Mouse (Mus musculus): ENCODE measurements around the gene Sh3rf3. TPM values are rescaled to one million over a fixed set of nuclear protein-coding genes. Genes with fewer than 3 reads are reported as not detected.

Gene Sh3rf3
- polyA plus RNA-seq, 1 experiment from 2014 or later, result 0.89 TPM

DNA sequence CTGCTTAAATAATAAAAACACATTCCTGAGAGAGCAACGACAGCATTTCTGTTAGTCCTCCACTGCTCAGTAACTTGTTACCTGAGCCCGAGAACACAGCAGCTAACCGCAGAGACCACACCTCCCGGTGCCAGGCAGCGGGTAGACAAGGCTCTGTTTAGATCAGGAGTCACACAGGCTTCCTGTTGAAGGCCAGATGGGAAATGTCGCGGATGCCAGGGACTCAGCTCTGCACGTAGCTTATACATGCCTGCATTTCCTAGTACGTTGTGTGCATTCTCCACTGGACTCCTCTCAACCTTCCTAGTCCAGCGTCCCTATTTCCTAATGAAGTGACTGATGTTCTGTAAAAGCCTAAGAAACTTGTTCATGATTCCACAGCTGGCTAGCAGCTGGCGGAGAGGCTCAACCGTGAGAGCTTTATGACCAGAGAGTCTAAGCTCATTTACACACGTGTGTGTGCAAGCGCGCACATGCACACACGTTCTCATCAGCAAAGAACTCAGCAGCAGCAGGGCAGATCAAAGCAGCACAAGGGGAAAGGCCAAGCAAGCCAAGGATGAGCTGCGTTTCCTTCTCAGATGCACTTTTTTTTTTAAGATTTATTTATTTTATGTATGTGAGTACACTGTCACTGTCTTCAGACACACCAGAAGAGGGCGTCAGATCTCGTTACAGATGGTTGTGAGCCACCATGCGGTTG lies 318.9 kb downstream of the Sh3rf3 start:
- Histone ChIP-seq H3K36me3 (ENCODE audit: insufficient read depth, low read length) (no peaks in the 10 kb centered on the region), H3K4me1 (ENCODE audit: insufficient read depth, low read length) (peaks cover 4% of the 10 kb centered on the region), H3K27me3 (ENCODE audit: insufficient read depth, low read length) (no peaks in the 10 kb centered on the region), H3K4me3 (ENCODE audit: low read length) (no peak overlapping the region), H3K9me3 (ENCODE audit: low read length) (no peaks in the 10 kb centered on the region), H3K9ac (replicated peaks; ENCODE audit: low read length) (no peak overlapping the region), H3K4me2 (replicated peaks; ENCODE audit: low read depth, low read length) (no peak overlapping the region), H3K27ac (ENCODE audit: low read length) (no peak overlapping the region)
- 61% methylated on average over 20 of the region's 20 CpGs for WGBS
- ATAC-seq (ENCODE audit: low FRiP score, low TSS enrichment), result 0 out of 2 replicates have a peak, but pooled peaks have one; percentile 31

DNA sequence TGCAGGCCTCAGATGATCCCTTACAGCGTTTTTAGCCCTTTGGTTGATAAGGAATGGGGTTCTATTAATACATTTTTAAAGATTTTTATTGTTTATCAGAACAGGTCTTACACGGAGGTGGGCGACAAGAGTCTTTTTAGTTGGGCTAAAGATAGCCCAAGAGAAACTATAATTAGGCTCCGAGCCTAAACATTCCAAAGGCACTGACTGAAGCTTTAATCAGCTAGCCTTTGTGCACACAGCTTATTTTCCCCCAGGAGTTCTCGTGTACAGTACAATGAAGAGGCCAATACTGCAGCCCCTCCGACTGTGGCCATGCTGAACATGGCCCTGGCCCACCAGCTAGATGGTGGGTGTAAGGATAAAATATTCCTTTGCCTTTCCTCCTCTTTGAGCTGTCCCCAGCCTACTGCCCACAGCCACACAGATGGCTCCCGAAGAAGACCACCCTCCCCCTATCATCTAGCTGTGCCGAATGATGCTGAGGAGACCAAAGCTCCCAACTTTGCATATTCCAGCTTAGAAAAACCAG lies 320.4 kb downstream of the Sh3rf3 start:
- Histone ChIP-seq H3K9ac (replicated peaks; ENCODE audit: low read length) (no peak overlapping the region), H3K4me1 (ENCODE audit: insufficient read depth, low read length) (peaks cover 4% of the 10 kb centered on the region), H3K27me3 (ENCODE audit: insufficient read depth, low read length) (no peaks in the 10 kb centered on the region), H3K27ac (ENCODE audit: low read length) (no peak overlapping the region), H3K36me3 (ENCODE audit: insufficient read depth, low read length) (no peaks in the 10 kb centered on the region), H3K4me2 (replicated peaks; ENCODE audit: low read depth, low read length) (no peak overlapping the region), H3K9me3 (ENCODE audit: low read length) (no peaks in the 10 kb centered on the region), H3K4me3 (ENCODE audit: low read length) (no peak overlapping the region)
- ATAC-seq (ENCODE audit: low FRiP score, low TSS enrichment), result no peak
- 73% methylated on average over 8 of the region's 8 CpGs for WGBS

DNA sequence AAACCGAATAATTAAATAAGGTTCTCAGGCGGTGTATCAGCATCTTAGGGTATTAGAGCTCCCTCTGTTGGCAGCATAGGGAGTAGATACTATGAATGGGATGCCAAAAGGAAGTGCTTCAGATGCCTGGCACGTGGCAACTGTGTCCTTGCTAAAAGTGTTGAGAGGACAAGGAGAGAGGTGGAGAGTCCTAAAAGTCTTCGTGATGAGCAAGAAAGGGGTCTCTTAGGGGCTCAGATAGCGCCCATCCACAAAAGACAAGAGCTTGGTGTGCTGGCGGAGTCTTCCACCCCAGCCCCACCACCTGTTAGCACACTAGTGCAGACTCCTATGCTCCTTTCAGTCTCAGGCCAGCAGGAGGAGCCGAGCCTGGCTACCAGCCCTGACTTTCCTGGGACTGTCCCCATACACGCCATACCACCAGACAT lies 336.8 kb downstream of the Sh3rf3 start:
- Histone ChIP-seq H3K4me2 (replicated peaks; ENCODE audit: low read depth, low read length) (0 out of 2 replicates have a peak overlapping the region, but pooled peaks have one; percentile 23), H3K27me3 (ENCODE audit: insufficient read depth, low read length) (no peaks in the 10 kb centered on the region), H3K27ac (ENCODE audit: low read length) (no peak overlapping the region), H3K36me3 (ENCODE audit: insufficient read depth, low read length) (0 out of 2 replicates have a peak, but pooled peaks cover 3% of the 10 kb centered on the region), H3K9me3 (ENCODE audit: low read length) (peaks cover 3% of the 10 kb centered on the region; the same call in 1 of the 2 replicates), H3K4me1 (ENCODE audit: insufficient read depth, low read length) (no peaks in the 10 kb centered on the region), H3K9ac (replicated peaks; ENCODE audit: low read length) (no peak overlapping the region), H3K4me3 (ENCODE audit: low read length) (no peak overlapping the region)
- ATAC-seq (ENCODE audit: low FRiP score, low TSS enrichment), result peak; percentile 42; the same call in 1 of the 2 replicates
- 16% methylated on average over 8 of the region's 8 CpGs for WGBS

DNA sequence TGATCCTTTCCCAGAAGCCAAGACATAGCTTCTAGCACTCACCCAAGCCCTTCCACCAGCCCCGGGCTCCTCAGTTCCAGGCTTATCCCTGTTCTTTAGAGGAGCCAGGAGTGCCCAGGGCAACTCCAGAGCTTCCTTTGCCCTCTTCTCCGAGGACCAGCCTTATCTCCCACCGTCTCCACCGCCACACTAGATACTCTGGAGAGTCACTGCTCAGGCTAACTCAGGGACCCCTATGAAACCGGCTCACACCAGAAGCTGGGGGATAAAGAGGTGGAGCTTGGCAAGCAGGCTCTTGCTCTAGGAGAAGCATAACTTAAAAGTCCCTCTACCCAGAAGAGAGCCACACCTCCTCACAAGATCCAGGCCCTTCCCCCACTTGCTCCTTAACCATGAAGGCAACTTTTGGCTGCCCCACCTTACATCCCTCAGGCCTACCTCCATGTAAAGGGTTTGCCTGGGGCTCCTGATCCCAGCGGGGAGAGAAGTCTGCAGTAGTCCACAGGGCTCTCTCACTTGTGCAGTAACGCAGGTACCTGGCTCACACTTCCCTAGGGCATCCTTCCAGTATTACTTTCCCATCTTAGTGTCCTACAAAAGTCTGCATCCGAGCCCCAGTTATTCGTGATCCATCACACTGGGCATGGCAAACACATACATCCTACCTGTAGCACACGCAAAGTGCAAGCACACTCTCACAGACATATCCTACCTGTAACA lies 337.9 kb downstream of the Sh3rf3 start:
- ATAC-seq (ENCODE audit: low FRiP score, low TSS enrichment), result no peak
- H3K9me3 ChIP-seq (ENCODE audit: low read length), result peaks cover 3% of the 10 kb centered on the region; the same call in 1 of the 2 replicates
- no peak overlapping the region for H3K9ac ChIP-seq (replicated peaks; ENCODE audit: low read length)
- WGBS, result 87% methylated on average over 10 of the region's 10 CpGs
- no peaks in the 10 kb centered on the region for H3K27me3 ChIP-seq (ENCODE audit: insufficient read depth, low read length)
- no peak overlapping the region for H3K4me2 ChIP-seq (replicated peaks; ENCODE audit: low read depth, low read length)
- no peak overlapping the region for H3K27ac ChIP-seq (ENCODE audit: low read length)
- no peak overlapping the region for H3K4me3 ChIP-seq (ENCODE audit: low read length)
- no peaks in the 10 kb centered on the region for H3K4me1 ChIP-seq (ENCODE audit: insufficient read depth, low read length)
- H3K36me3 ChIP-seq (ENCODE audit: insufficient read depth, low read length), result 0 out of 2 replicates have a peak, but pooled peaks cover 3% of the 10 kb centered on the region

DNA sequence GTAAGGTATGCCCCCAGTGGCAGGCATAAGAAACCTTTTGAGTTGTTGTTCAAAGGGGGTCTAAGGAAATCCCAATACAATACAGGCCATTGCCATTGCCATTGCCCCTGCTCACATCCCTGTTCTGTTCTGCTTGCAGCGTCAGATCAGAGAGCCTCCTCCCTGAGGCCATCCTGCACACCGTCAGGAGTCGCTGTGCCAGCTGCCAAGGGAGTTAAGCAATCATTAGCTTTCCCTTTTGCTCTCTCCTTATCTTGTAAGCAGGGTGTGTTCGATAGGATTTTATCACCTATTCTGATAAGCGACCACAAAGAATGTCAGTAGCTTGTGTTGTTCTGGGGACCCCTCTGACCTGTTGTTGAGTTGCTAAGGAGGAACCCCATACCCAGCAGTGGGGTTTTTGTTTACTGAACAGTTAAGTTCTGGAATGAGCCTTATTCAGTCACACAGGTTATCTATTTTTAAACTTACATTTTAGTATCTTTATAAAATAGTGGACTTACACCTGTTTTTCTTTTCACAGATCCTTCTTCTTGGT lies 339.5 kb downstream of the Sh3rf3 start:
- H3K9ac ChIP-seq (replicated peaks; ENCODE audit: low read length), result no peak overlapping the region
- WGBS, result 68% methylated on average over 5 of the region's 5 CpGs
- H3K4me1 ChIP-seq (ENCODE audit: insufficient read depth, low read length), result no peaks in the 10 kb centered on the region
- no peak overlapping the region for H3K4me2 ChIP-seq (replicated peaks; ENCODE audit: low read depth, low read length)
- H3K9me3 ChIP-seq (ENCODE audit: low read length), result peaks cover 3% of the 10 kb centered on the region; the same call in 1 of the 2 replicates
- no peak overlapping the region for H3K4me3 ChIP-seq (ENCODE audit: low read length)
- no peak overlapping the region for H3K27ac ChIP-seq (ENCODE audit: low read length)
- no peak for ATAC-seq (ENCODE audit: low FRiP score, low TSS enrichment)
- no peaks in the 10 kb centered on the region for H3K27me3 ChIP-seq (ENCODE audit: insufficient read depth, low read length)
- 0 out of 2 replicates have a peak, but pooled peaks cover 3% of the 10 kb centered on the region for H3K36me3 ChIP-seq (ENCODE audit: insufficient read depth, low read length)

DNA sequence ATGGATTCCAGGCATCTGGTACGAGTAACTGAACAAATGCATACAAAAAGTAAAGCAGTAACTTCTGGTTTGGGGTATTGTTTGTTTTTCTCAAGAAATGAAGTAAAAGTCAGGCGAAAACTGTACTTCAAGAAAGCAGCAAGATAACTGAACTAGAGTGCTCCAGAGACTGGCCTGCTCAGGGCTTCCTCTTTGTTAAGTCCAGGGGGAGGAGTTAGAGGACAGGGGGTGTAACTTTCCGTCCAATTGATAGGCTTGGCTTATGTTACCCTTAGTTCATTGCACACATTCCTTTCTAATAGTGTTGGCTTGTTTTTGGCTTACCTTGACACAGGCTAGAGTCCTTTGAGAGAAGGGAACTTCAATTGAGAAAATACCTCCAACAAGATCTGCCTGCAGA lies 345.5 kb downstream of the Sh3rf3 start:
- H3K9me3 ChIP-seq (ENCODE audit: low read length), result peaks cover 2% of the 10 kb centered on the region; the same call in 1 of the 2 replicates
- no peaks in the 10 kb centered on the region for H3K4me1 ChIP-seq (ENCODE audit: insufficient read depth, low read length)
- ATAC-seq (ENCODE audit: low FRiP score, low TSS enrichment), result no peak
- H3K27me3 ChIP-seq (ENCODE audit: insufficient read depth, low read length), result no peaks in the 10 kb centered on the region
- no peak overlapping the region for H3K9ac ChIP-seq (replicated peaks; ENCODE audit: low read length)
- H3K36me3 ChIP-seq (ENCODE audit: insufficient read depth, low read length), result 0 out of 2 replicates have a peak, but pooled peaks cover 1% of the 10 kb centered on the region
- no peak overlapping the region for H3K4me3 ChIP-seq (ENCODE audit: low read length)
- 61% methylated on average over 3 of the region's 3 CpGs for WGBS
- no peak overlapping the region for H3K27ac ChIP-seq (ENCODE audit: low read length)
- H3K4me2 ChIP-seq (replicated peaks; ENCODE audit: low read depth, low read length), result no peak overlapping the region

DNA sequence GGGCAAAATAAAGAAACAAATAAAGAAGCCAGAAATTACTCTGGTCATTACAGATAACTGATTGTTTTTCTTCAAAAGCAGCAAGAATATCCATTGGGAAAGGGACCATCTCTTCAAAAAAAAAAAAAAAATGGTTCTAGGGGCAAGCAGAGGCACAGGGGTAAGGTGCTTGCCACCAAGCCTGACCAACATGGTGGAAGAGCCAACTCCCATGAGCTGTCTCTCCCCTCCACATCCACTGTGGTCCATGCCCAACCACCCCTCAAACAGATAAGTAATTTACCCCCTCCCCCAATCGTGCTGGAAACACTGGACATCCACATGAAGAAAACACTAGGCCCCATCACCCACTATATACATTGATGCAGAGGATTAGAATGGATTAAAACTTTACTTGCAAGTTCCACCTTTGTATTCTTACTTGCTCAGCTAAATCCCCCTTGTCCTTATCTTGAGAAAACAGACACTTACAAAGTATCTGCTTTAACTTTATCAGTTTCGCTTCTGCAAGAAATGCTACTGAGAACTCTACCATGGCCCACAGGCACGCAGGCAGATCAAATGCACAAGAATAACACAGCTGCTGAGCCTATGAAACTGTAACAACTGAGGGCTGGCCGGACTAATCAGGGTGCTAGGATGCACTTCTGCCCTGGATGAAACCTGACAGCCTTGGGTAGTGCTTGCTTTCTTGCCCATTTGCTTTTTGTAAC lies 349.2 kb downstream of the Sh3rf3 start:
- Histone ChIP-seq H3K9ac (replicated peaks; ENCODE audit: low read length) (no peak overlapping the region), H3K36me3 (ENCODE audit: insufficient read depth, low read length) (no peaks in the 10 kb centered on the region), H3K27ac (ENCODE audit: low read length) (no peak overlapping the region), H3K9me3 (ENCODE audit: low read length) (no peaks in the 10 kb centered on the region), H3K4me1 (ENCODE audit: insufficient read depth, low read length) (no peaks in the 10 kb centered on the region), H3K4me3 (ENCODE audit: low read length) (no peak overlapping the region), H3K27me3 (ENCODE audit: insufficient read depth, low read length) (no peaks in the 10 kb centered on the region), H3K4me2 (replicated peaks; ENCODE audit: low read depth, low read length) (no peak overlapping the region)
- 46% methylated on average over 4 of the region's 4 CpGs for WGBS
- no peak for ATAC-seq (ENCODE audit: low FRiP score, low TSS enrichment)

DNA sequence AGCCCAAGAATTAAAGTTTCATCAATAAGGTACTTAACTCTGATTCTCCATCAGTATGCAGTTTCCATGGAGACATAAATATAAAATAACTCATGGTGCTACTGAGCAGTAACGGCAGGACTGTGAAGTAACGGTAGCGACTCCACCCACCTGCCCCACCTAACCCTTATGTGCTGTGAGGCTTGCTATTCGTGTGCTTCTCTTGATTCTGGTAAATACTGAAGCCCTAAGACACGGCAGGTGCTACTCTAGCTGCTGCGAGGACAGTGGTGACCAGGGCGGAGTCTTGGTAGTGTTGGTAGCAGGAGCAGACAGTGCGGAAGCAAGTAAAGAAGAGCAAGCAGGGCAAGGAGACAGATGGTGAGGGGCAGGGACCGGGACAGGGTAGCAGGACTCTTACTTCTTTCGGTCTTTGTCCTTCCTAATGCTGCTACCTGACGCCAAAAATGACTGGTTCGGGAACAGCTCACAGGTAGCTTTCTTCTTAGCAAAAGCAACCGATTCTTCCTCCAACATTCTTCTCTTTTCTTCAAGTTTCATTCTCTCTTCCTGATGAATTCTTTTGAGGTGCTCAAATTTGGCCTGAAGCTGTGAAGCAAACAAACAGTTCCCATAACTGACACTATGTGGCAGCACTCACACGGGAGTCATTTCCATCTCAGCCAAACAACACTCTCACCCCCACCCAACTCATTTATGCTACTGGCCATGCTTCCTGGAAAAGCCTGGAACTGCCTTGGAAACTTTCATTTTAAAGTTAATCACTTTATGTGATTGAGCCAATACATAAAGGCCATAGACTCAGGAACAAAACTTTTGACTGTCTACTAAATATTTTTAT lies 353.2 kb downstream of the Sh3rf3 start:
- H3K9me3 ChIP-seq (ENCODE audit: low read length), result no peaks in the 10 kb centered on the region
- 68% methylated on average over 14 of the region's 14 CpGs for WGBS
- H3K27me3 ChIP-seq (ENCODE audit: insufficient read depth, low read length), result no peaks in the 10 kb centered on the region
- no peak overlapping the region for H3K27ac ChIP-seq (ENCODE audit: low read length)
- ATAC-seq (ENCODE audit: low FRiP score, low TSS enrichment), result 0 out of 2 replicates have a peak, but pooled peaks have one; percentile 31
- no peak overlapping the region for H3K4me2 ChIP-seq (replicated peaks; ENCODE audit: low read depth, low read length)
- H3K36me3 ChIP-seq (ENCODE audit: insufficient read depth, low read length), result 0 out of 2 replicates have a peak, but pooled peaks cover 3% of the 10 kb centered on the region
- no peaks in the 10 kb centered on the region for H3K4me1 ChIP-seq (ENCODE audit: insufficient read depth, low read length)
- no peak overlapping the region for H3K9ac ChIP-seq (replicated peaks; ENCODE audit: low read length)
- H3K4me3 ChIP-seq (ENCODE audit: low read length), result no peak overlapping the region

Data from kidney, embryonic 16.5 days (tissue).